Mouse (Mus musculus) midbrain, embryonic 11.5 days (tissue): ENCODE results near the gene Olfr726. TPM values are rescaled to one million over a fixed set of nuclear protein-coding genes. Genes with fewer than 3 reads are reported as not detected.
A peak's percentile ranks its signal among the peaks of the same experiment; 100 is the strongest.

Source experiments
- ATAC-seq: fragments of 200-750 bp; cut with Nextera tagmentation; 2 replicates; pipeline ENCODE4 v1.8.0; 2017; ENCODE audit warnings: moderate TSS enrichment, moderate library complexity; ENCODE audit not compliant: low FRiP score
- DNase-seq: peaks from one replicate; pipeline ENCODE4 v3.0.0; 2015; ENCODE audit warnings: low spot score; ENCODE audit errors: missing footprints
- H3K27ac ChIP-seq: fragments of 300-500 bp; sonication (generic); 2 replicates; pipeline ENCODE4 v1.5.1; 2014; ENCODE audit warnings: low read depth, low read length
- H3K27me3 ChIP-seq: fragments of 300-500 bp; sonication (generic); 2 replicates; pipeline ENCODE4 v1.6.1; 2014; ENCODE audit warnings: mild to moderate bottlenecking, low read length, moderate library complexity, mixed read lengths; ENCODE audit not compliant: control insufficient read depth, insufficient read depth
- H3K36me3 ChIP-seq: fragments of 300-500 bp; sonication (generic); 2 replicates; pipeline ENCODE4 v1.6.1; 2014; ENCODE audit warnings: mild to moderate bottlenecking, low read length, moderate library complexity, mixed read lengths; ENCODE audit not compliant: control insufficient read depth, insufficient read depth
- H3K4me1 ChIP-seq: fragments of 300-500 bp; sonication (generic); 2 replicates; pipeline ENCODE4 v1.6.1; 2014; ENCODE audit warnings: low read length; ENCODE audit not compliant: control insufficient read depth, insufficient read depth
- H3K4me2 ChIP-seq: fragments of 300-500 bp; sonication (generic); 2 replicates; pipeline ENCODE4 v1.6.1; 2014; ENCODE audit warnings: mild to moderate bottlenecking, moderate library complexity
- H3K4me3 ChIP-seq: fragments of 300-500 bp; sonication (generic); 2 replicates; pipeline ENCODE4 v1.5.1; 2014; ENCODE audit warnings: low read depth, low read length
- H3K9ac ChIP-seq: fragments of 300-500 bp; sonication (generic); 2 replicates; pipeline ENCODE4 v1.6.1; 2014; ENCODE audit warnings: low read length
- H3K9me3 ChIP-seq: fragments of 300-500 bp; sonication (generic); 2 replicates; pipeline ENCODE4 v1.6.1; 2016; ENCODE audit warnings: low read length; ENCODE audit not compliant: control insufficient read depth
- WGBS: fragments of 180-500 bp; shearing (Covaris S2); extraction: QIAGEN DNeasy Blood & Tissue Kit; methylation state at CpG from one replicate; pipeline ENCODE4 v1.1.7; 2014; 5-methylcytosine and 5-hydroxymethylcytosine counted together
- polyA plus RNA-seq: library from polyadenylated mRNA; unstranded; fragments of >200 nt; fragmentation: Nextera tagmentation; extraction: Ambion mirVana; gene quantifications from 2 replicates; pipeline ENCODE4 v1.2.1, GENCODE M21; 2014

The Olfr726 gene
- polyA plus RNA-seq = not detected in 2 replicates

- ATAC-seq (no peak), DNase-seq (no peak)
- no peaks in the 10 kb centered on the region for H3K4me1 ChIP-seq
- H3K36me3 ChIP-seq = no peaks in the 10 kb centered on the region
- no peak within 1 kb of the TSS for H3K27ac ChIP-seq
- H3K9me3 ChIP-seq = no peaks in the 10 kb centered on the region
- WGBS = 68% methylated on average over 1 of the region's 1 CpGs
- H3K9ac ChIP-seq = no peak within 1 kb of the TSS
- no peak within 1 kb of the TSS for H3K4me3 ChIP-seq
- no peak within 1 kb of the TSS for H3K4me2 ChIP-seq
- no peaks in the 10 kb centered on the region for H3K27me3 ChIP-seq
Measured at GRCm38 (mm10) chr14:50090853-50091252, at the start of gene Olfr726. Olfr726 (minus strand) TSS chr14:50090953.

GRCm38 (mm10) chr14:50122886-50123285, 32.1 kb upstream of the Olfr726 start, which contains the start of gene Olfr727:
Olfr727 (plus strand) TSS chr14:50123186.
- no peak within 1 kb of the TSS for H3K9ac ChIP-seq
- H3K27me3 ChIP-seq = no peaks in the 10 kb centered on the region
- H3K27ac ChIP-seq = no peak within 1 kb of the TSS
- H3K4me2 ChIP-seq = no peak within 1 kb of the TSS
- WGBS = 85% methylated on average over 1 of the region's 1 CpGs
- ATAC-seq (no peak), DNase-seq (no peak)
- no peak within 1 kb of the TSS for H3K4me3 ChIP-seq
- no peaks in the 10 kb centered on the region for H3K9me3 ChIP-seq
- H3K36me3 ChIP-seq = no peaks in the 10 kb centered on the region
- no peaks in the 10 kb centered on the region for H3K4me1 ChIP-seq

GRCm38 (mm10) chr14:50062733-50063104, 28.0 kb downstream of the Olfr726 start:
- H3K9ac ChIP-seq = peak overlapping the region; percentile 77
- 0% methylated on average over 4 of the region's 4 CpGs for WGBS
- no peak for DNase-seq

GRCm38 (mm10) chr14:50061955-50062732, 28.6 kb downstream of the Olfr726 start:
- Histone ChIP-seq H3K36me3 (no peaks in the 10 kb centered on the region), H3K4me2 (peak overlapping the region; percentile 70), H3K4me3 (peak overlapping the region; percentile 68), H3K27ac (peak overlapping the region; percentile 78), H3K9ac (peak overlapping the region; percentile 77), H3K9me3 (no peaks in the 10 kb centered on the region), H3K27me3 (no peaks in the 10 kb centered on the region), H3K4me1 (no peaks in the 10 kb centered on the region)
- WGBS = 1% methylated on average over 51 of the region's 52 CpGs
- ATAC-seq = peak; percentile 96
- DNase-seq = peak; percentile 98

More at GRCm38 (mm10) chr14:50062733-50063104, 28.0 kb downstream of the Olfr726 start:
- Histone ChIP-seq H3K27me3 (no peaks in the 10 kb centered on the region), H3K4me2 (peak overlapping the region; percentile 70), H3K27ac (peak overlapping the region; percentile 78; the same call in 1 of the 2 replicates), H3K36me3 (no peaks in the 10 kb centered on the region), H3K9me3 (no peaks in the 10 kb centered on the region), H3K4me3 (peak overlapping the region; percentile 68), H3K4me1 (no peaks in the 10 kb centered on the region)
- peak; percentile 26 for ATAC-seq

- Histone ChIP-seq H3K4me3 (peak overlapping the region; percentile 68), H3K27ac (no peak overlapping the region), H3K36me3 (no peaks in the 10 kb centered on the region), H3K4me2 (peak overlapping the region; percentile 70), H3K9ac (peak overlapping the region; percentile 77), H3K9me3 (no peaks in the 10 kb centered on the region), H3K4me1 (no peaks in the 10 kb centered on the region), H3K27me3 (no peaks in the 10 kb centered on the region)
- DNase-seq = no peak
- WGBS = 0% methylated on average over 10 of the region's 13 CpGs
- peak; percentile 33 for ATAC-seq
Measured at GRCm38 (mm10) chr14:50061590-50061954, 29.2 kb downstream of the Olfr726 start.

- Histone ChIP-seq H3K4me2 (peak overlapping the region; percentile 70), H3K27ac (no peak overlapping the region), H3K9ac (peak overlapping the region; percentile 77), H3K4me1 (no peaks in the 10 kb centered on the region), H3K27me3 (no peaks in the 10 kb centered on the region), H3K4me3 (peak overlapping the region; percentile 68), H3K36me3 (no peaks in the 10 kb centered on the region), H3K9me3 (no peaks in the 10 kb centered on the region)
- DNase-seq = peak; percentile 92
- no peak for ATAC-seq
- WGBS = 27% methylated on average over 11 of the region's 11 CpGs
Measured at GRCm38 (mm10) chr14:50061179-50061578, 29.6 kb downstream of the Olfr726 start.

GRCm38 (mm10) chr14:50040275-50040674, 50.5 kb downstream of the Olfr726 start, which contains the start of gene Olfr725:
Olfr725 (minus strand) TSS chr14:50040375.
- H3K4me2 ChIP-seq = no peak within 1 kb of the TSS

More at GRCm38 (mm10) chr14:50040275-50040674, 50.5 kb downstream of the Olfr726 start, which contains the start of gene Olfr725:
- Histone ChIP-seq H3K4me1 (no peaks in the 10 kb centered on the region), H3K27ac (no peak within 1 kb of the TSS), H3K27me3 (no peaks in the 10 kb centered on the region), H3K36me3 (no peaks in the 10 kb centered on the region), H3K9ac (no peak within 1 kb of the TSS), H3K9me3 (no peaks in the 10 kb centered on the region), H3K4me3 (no peak within 1 kb of the TSS)
- DNase-seq (no peak), ATAC-seq (no peak)

Other genes starting within 250 kb of the Olfr726 start
- gene Olfr722, start 189.0 kb downstream of the Olfr726 start, polyA plus RNA-seq = not detected in 2 replicates
- gene Olfr723, start 159.2 kb downstream of the Olfr726 start, polyA plus RNA-seq = not detected in 2 replicates
- gene Olfr724, start 127.7 kb downstream of the Olfr726 start, polyA plus RNA-seq = not detected in 2 replicates
- gene Olfr725, start 50.6 kb downstream of the Olfr726 start, polyA plus RNA-seq = not detected in 2 replicates
- not detected in 2 replicates for gene Olfr727, start 32.2 kb upstream of the Olfr726 start, polyA plus RNA-seq
- gene Olfr728, start 51.7 kb upstream of the Olfr726 start, polyA plus RNA-seq = not detected in 2 replicates
- not detected in 2 replicates for gene Olfr729, start 62.0 kb upstream of the Olfr726 start, polyA plus RNA-seq
- gene Olfr730, start 97.2 kb upstream of the Olfr726 start, polyA plus RNA-seq = not detected in 2 replicates
- not detected in 2 replicates for gene Olfr731, start 150.9 kb upstream of the Olfr726 start, polyA plus RNA-seq
- not detected in 2 replicates for gene Olfr732, start 193.3 kb upstream of the Olfr726 start, polyA plus RNA-seq
- gene Olfr733, start 210.6 kb upstream of the Olfr726 start, polyA plus RNA-seq = not detected in 2 replicates
- gene Olfr734, start 235.8 kb upstream of the Olfr726 start, polyA plus RNA-seq = not detected in 2 replicates